Mouse (Mus musculus): ENCODE measurements around the gene Pou2f3.

DNA sequence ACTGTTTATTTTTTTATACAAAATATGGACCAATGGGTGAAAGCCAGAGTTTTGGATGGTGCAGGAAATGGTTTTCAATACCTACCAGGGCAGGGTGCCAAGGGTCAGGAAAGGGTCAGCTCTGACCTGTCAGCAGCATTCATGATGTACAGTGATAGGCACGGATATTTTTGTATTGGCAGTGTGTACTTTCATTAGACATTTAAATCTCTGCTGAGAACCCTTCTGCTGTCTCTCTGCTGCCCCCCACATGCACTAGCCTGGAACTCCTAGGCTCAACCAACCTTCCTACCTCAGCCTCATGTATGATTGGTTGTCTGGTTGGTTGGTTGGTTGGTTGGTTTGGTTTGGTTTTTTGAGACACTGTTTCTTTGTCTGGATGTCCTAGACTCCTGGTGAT lies 87.8 kb downstream of the Pou2f3 start:
- TF ChIP-seq GATA1 (IDR thresholded peaks at IDR 0.05; ENCODE audit: borderline replicate concordance, low read length) (no peak), FLI1 (IDR thresholded peaks at IDR 0.05; ENCODE audit: low read length) (no peak)

Measured in megakaryocyte, embryonic 14.5 days (primary cell).